Mouse (Mus musculus): ENCODE data around the gene Tmcc1.
A peak's percentile ranks its signal among the peaks of the same experiment; 100 is the strongest.

DNA sequence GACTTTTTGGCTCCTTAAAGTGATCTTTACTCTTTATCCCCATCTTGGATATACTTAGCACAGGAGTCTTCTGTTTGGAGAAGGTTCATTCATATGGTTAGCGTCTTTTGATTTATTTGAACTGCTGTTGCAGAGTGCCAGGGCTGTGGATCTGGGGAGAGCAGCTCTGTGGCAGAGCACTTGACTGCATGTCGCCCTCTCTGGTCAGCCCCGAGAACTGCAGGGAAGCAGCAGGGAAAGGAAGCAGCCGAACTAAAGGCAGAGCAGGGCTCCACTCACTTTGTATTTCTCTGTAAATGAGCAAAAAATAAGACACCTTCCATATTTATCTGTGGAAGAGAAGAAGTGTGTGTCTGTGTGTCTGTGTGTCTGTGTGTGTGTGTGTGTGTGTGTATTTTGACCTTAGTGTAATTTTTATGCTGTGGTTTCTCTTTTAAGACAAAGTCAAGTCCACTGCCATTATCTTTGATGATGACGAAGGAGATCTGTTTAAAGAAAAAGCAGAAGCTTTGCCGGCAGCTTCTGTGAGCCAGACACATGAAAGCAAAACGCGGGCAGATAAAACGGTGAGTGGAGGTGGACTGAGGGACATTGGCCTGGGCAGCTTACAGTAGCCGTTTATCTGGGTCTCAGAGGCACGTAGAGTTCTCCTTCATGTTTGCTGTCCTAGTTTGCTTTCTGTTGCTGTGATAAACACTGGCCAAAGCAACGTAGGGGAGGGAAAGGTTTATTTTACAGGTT lies 35.7 kb upstream of the Tmcc1 start:
- TF ChIP-seq CTCF (IDR thresholded peaks at IDR 0.05; ENCODE audit: low read depth, low read length) (peak; percentile 99), POLR2A (IDR thresholded peaks at IDR 0.05; ENCODE audit: extremely low read depth, insufficient read depth, low read length) (no peak)
